Mouse (Mus musculus) midbrain, embryonic 13.5 days (tissue): ENCODE measurements around the gene Prkar2a. TPM values are rescaled to one million over a fixed set of nuclear protein-coding genes. Genes with fewer than 3 reads are reported as not detected.

ENCODE experiments used
- ATAC-seq: fragments of 200-750 bp; cut with Nextera tagmentation; 2 replicates; pipeline ENCODE4 v1.8.0; 2017; ENCODE audit warnings: mild to moderate bottlenecking, moderate TSS enrichment, moderate library complexity
- H3K27ac ChIP-seq: fragments of 300-500 bp; sonication (generic); 2 replicates; pipeline ENCODE4 v1.5.1; 2015; ENCODE audit warnings: inconsistent platforms, mild to moderate bottlenecking, moderate library complexity
- H3K27me3 ChIP-seq: fragments of 300-500 bp; sonication (generic); 2 replicates; pipeline ENCODE4 v1.6.1; 2015; ENCODE audit warnings: mild to moderate bottlenecking, inconsistent platforms
- H3K36me3 ChIP-seq: fragments of 300-500 bp; sonication (generic); 2 replicates; pipeline ENCODE4 v1.6.1; 2015; ENCODE audit warnings: mild to moderate bottlenecking, inconsistent platforms
- H3K4me1 ChIP-seq: fragments of 300-500 bp; sonication (generic); replicated peaks from 2 replicates; pipeline ENCODE4 v1.6.1; 2015; ENCODE audit warnings: inconsistent platforms
- H3K4me2 ChIP-seq: fragments of 300-500 bp; sonication (generic); replicated peaks from 2 replicates; pipeline ENCODE4 v1.6.1; 2015; ENCODE audit warnings: moderate library complexity, mild to moderate bottlenecking, inconsistent platforms
- H3K4me3 ChIP-seq: fragments of 300-500 bp; sonication (generic); replicated peaks from 2 replicates; pipeline ENCODE4 v1.5.1; 2015; ENCODE audit warnings: mild to moderate bottlenecking, inconsistent platforms
- H3K9ac ChIP-seq: fragments of 300-500 bp; sonication (generic); replicated peaks from 2 replicates; pipeline ENCODE4 v1.6.1; 2015; ENCODE audit warnings: mild to moderate bottlenecking, inconsistent platforms
- H3K9me3 ChIP-seq: fragments of 300-500 bp; sonication (generic); 2 replicates; pipeline ENCODE4 v1.6.1; 2016; ENCODE audit warnings: mild to moderate bottlenecking, inconsistent platforms
- WGBS: fragments of 180-500 bp; shearing (Covaris S2); methylation state at CpG from one replicate; pipeline ENCODE4 v1.1.7; 2015; 5-methylcytosine and 5-hydroxymethylcytosine counted together
- polyA plus RNA-seq: library from polyadenylated mRNA; unstranded; fragments of >200 nt; fragmentation: Nextera tagmentation; extraction: Ambion mirVana; gene quantifications from 2 replicates; pipeline ENCODE4 v1.2.1, GENCODE M21; 2015

Gene Prkar2a
- polyA plus RNA-seq, 1 experiment from 2014 or later, result 54.0 TPM

DNA sequence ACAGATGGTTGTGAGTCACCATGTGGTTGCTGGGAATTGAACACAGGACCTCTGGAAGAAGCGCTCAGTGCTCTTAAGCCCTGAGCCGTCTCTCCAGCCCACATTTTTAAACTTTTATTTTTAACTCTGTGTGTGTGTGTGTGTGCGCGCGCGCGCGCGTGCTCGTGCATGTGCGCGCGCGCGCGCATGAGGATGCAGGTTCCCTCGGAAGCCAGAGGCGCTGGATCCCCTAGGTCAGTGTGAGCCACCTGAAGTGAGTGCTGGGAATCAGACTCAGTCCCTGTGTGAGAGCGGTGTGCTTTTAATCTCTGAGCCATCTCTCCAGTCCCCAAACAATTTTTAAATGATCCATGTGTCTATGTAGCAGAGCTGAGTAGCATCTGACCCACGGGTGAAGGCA, 70.0 kb downstream of the Prkar2a start:
- H3K9ac ChIP-seq, result no peak overlapping the region
- no peak for ATAC-seq
- H3K4me1 ChIP-seq, result no peaks in the 10 kb centered on the region
- H3K4me3 ChIP-seq, result no peak overlapping the region
- H3K27ac ChIP-seq, result no peak overlapping the region
- H3K36me3 ChIP-seq, result no peaks in the 10 kb centered on the region
- WGBS, result 98% methylated on average over 20 of the region's 20 CpGs
- H3K9me3 ChIP-seq, result no peaks in the 10 kb centered on the region
- H3K27me3 ChIP-seq, result no peaks in the 10 kb centered on the region
- H3K4me2 ChIP-seq, result no peak overlapping the region

DNA sequence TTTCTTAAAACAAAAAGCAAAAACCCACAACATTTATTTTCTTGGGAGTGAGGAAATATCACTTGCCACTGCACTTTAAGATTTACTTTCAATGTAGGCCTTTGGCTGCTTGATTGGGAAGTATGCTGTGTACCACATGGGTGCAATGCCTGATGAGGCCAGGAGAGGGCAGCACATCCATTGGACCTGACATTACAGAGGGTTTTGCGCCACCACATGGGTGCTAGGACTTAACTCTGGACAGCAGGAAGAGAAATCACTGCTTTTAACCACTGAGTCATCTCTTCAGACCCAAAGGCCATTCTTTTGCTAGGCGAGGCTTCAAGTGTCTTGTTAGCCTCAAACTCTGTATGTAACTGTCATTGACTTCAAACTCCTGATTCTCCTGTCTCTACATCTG, 70.7 kb downstream of the Prkar2a start:
- Histone ChIP-seq H3K9me3 (no peaks in the 10 kb centered on the region), H3K4me2 (no peak overlapping the region), H3K9ac (no peak overlapping the region), H3K4me1 (no peaks in the 10 kb centered on the region), H3K27me3 (no peaks in the 10 kb centered on the region), H3K27ac (no peak overlapping the region), H3K36me3 (no peaks in the 10 kb centered on the region), H3K4me3 (no peak overlapping the region)
- ATAC-seq, result no peak
- 49% methylated on average over 2 of the region's 2 CpGs for WGBS

GRCm38 (mm10) chr9:108761561-108761960, 72.4 kb downstream of the Prkar2a start:
- no peak overlapping the region for H3K27ac ChIP-seq
- H3K4me3 ChIP-seq, result no peak overlapping the region
- ATAC-seq, result no peak
- H3K36me3 ChIP-seq, result no peaks in the 10 kb centered on the region
- H3K9me3 ChIP-seq, result no peaks in the 10 kb centered on the region
- no peak overlapping the region for H3K4me2 ChIP-seq
- H3K27me3 ChIP-seq, result no peaks in the 10 kb centered on the region
- H3K4me1 ChIP-seq, result no peaks in the 10 kb centered on the region
- H3K9ac ChIP-seq, result no peak overlapping the region

DNA sequence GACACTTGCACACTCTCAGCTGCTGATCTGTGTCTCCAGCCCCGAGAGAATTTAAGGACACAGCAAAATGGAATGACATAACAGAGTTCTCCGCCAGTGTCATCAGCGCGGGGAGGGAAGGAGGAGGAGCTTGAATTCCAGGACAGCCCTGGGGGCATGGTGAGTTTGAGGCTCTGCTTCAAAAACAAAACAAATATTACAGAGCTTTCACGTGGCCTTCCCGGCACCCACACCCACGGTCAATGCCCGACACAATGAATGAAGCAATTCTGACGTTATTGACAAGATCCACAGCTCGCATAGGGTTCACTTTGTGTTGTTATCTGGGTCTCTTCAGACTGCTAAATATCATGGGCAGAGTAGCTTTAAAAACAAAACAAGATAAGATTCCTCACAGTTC, 75.9 kb downstream of the Prkar2a start:
- H3K9ac ChIP-seq, result no peak overlapping the region
- no peak overlapping the region for H3K27ac ChIP-seq
- no peaks in the 10 kb centered on the region for H3K4me1 ChIP-seq
- H3K27me3 ChIP-seq, result no peaks in the 10 kb centered on the region
- no peak overlapping the region for H3K4me3 ChIP-seq
- H3K36me3 ChIP-seq, result no peaks in the 10 kb centered on the region
- H3K4me2 ChIP-seq, result no peak overlapping the region
- WGBS, result 78% methylated on average over 10 of the region's 10 CpGs
- ATAC-seq, result no peak
- H3K9me3 ChIP-seq, result no peaks in the 10 kb centered on the region

- Histone ChIP-seq H3K4me2 (no peak overlapping the region), H3K9me3 (no peaks in the 10 kb centered on the region), H3K27me3 (no peaks in the 10 kb centered on the region), H3K9ac (no peak overlapping the region), H3K27ac (no peak overlapping the region), H3K4me3 (no peak overlapping the region), H3K36me3 (no peaks in the 10 kb centered on the region), H3K4me1 (0 out of 2 replicates have a peak, but pooled peaks cover 2% of the 10 kb centered on the region)
- no peak for ATAC-seq
- WGBS, result 91% methylated on average over 4 of the region's 4 CpGs
Measured at GRCm38 (mm10) chr9:108776614-108777013, 87.5 kb downstream of the Prkar2a start.

DNA sequence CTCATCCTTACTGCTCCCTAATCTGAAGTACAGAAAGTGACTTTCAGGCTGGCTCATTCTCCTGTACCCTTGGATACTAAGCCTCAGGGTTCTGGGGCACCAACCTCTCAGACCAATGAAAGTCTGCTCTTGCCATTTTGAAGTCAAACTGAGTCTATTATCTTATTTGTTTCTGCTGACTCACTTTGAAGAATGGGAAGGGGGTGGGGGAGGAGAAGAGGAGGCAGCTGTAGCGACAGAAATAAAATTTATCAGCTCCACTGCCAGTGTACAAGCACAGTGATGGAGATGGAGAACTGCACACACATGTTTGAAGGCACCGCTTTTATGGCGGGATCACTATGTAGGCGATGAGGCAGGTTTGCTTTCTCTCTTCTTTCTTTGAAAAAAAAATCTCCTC, 88.2 kb downstream of the Prkar2a start:
- ATAC-seq, result no peak
- Histone ChIP-seq H3K27ac (no peak overlapping the region), H3K9me3 (no peaks in the 10 kb centered on the region), H3K9ac (no peak overlapping the region), H3K36me3 (no peaks in the 10 kb centered on the region), H3K4me1 (peaks cover 8% of the 10 kb centered on the region), H3K27me3 (no peaks in the 10 kb centered on the region), H3K4me2 (no peak overlapping the region), H3K4me3 (no peak overlapping the region)
- WGBS, result 88% methylated on average over 4 of the region's 4 CpGs

GRCm38 (mm10) chr9:108780959-108781358, 91.8 kb downstream of the Prkar2a start:
- no peak overlapping the region for H3K4me3 ChIP-seq
- no peak overlapping the region for H3K9ac ChIP-seq
- no peaks in the 10 kb centered on the region for H3K36me3 ChIP-seq
- no peak for ATAC-seq
- 64% methylated on average over 5 of the region's 5 CpGs for WGBS
- H3K4me2 ChIP-seq, result no peak overlapping the region
- peaks cover 28% of the 10 kb centered on the region for H3K4me1 ChIP-seq
- H3K27me3 ChIP-seq, result no peaks in the 10 kb centered on the region
- H3K27ac ChIP-seq, result no peak overlapping the region
- H3K9me3 ChIP-seq, result no peaks in the 10 kb centered on the region

- no peak for ATAC-seq
- Histone ChIP-seq H3K36me3 (no peaks in the 10 kb centered on the region; the same call in 1 of the 2 replicates), H3K27me3 (no peaks in the 10 kb centered on the region), H3K9ac (no peak overlapping the region), H3K27ac (no peak overlapping the region), H3K4me1 (peaks cover 37% of the 10 kb centered on the region), H3K9me3 (no peaks in the 10 kb centered on the region), H3K4me2 (no peak overlapping the region), H3K4me3 (no peak overlapping the region)
- 64% methylated on average over 4 of the region's 4 CpGs for WGBS
Measured at GRCm38 (mm10) chr9:108781891-108782290, 92.8 kb downstream of the Prkar2a start.

DNA sequence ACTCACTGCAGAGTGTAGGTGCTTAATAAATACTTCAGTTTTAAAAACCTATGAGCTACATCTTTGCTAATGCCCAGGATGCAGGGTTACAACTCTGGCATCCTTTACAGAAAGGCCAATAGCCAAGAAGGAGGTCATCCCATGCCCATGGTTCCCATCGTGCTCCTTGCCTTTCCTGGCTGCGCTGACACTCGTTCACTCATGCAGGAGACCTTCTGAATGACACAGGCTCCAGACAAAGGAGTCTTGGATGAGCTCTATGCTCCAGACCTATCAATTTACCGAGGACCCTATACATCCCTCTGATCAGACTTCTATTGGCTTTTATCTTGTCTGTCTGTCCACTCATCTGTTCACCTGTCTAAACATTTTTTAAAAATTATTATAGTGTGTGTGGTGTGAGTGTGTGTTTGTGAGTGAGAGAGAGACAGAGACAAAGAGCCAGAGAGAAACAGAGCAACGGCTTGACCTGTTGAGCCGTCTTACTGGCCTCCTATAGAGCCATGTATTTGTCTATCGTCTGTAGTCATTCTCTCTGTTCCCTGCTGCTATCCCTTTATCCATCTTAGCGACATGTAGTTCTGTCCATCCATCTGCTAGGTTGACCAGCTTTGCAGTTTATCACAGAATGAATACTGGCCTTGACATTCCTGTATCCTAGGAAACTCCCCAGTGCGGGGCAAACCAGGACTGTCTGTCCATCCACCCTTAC, 93.9 kb downstream of the Prkar2a start:
- Histone ChIP-seq H3K27ac (peak overlapping the region; percentile 98), H3K4me3 (peak overlapping the region; percentile 90), H3K9me3 (no peaks in the 10 kb centered on the region), H3K36me3 (no peaks in the 10 kb centered on the region; the same call in 1 of the 2 replicates), H3K27me3 (no peaks in the 10 kb centered on the region), H3K4me1 (peaks cover 48% of the 10 kb centered on the region), H3K4me2 (peak overlapping the region; percentile 91), H3K9ac (peak overlapping the region; percentile 98)
- 7% methylated on average over 9 of the region's 9 CpGs for WGBS
- peak; percentile 25 for ATAC-seq

GRCm38 (mm10) chr9:108783548-108784463, 94.7 kb downstream of the Prkar2a start, which contains the start of gene Ip6k2:
Gene Ip6k2 (plus strand): TSS chr9:108783796.
- H3K9ac ChIP-seq, result peak within 1 kb of the TSS; percentile 98
- peak within 1 kb of the TSS; percentile 90 for H3K4me3 ChIP-seq
- H3K27me3 ChIP-seq, result no peaks in the 10 kb centered on the region
- peaks cover 56% of the 10 kb centered on the region for H3K4me1 ChIP-seq
- under 1% methylated on average over 56 of the region's 56 CpGs for WGBS
- H3K4me2 ChIP-seq, result peak within 1 kb of the TSS; percentile 91
- no peaks in the 10 kb centered on the region; the same call in 1 of the 2 replicates for H3K36me3 ChIP-seq
- H3K27ac ChIP-seq, result peak within 1 kb of the TSS; percentile 98
- H3K9me3 ChIP-seq, result no peaks in the 10 kb centered on the region
- peak; percentile 99 for ATAC-seq

DNA sequence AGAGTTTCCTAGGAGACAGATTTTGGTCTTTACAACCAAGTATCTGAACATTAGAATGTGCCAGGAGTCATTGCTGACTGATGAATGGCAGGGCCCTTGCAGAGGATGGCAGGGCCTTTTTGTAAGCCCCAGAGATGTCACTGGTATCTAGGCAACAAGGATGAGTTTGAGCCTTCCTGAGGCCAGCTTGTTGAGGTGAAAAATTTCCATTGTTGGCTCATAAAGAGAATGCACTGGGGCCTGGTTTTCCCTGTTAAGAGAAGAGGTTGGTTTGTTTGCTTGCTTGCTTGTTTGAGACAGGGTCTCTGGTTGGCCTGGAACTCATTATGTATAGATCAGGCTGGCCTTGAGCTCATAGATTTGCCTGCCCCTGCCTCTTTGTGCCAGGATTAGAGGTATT, 96.3 kb downstream of the Prkar2a start:
- Histone ChIP-seq H3K9me3 (no peaks in the 10 kb centered on the region), H3K36me3 (no peaks in the 10 kb centered on the region; the same call in 1 of the 2 replicates), H3K4me2 (peak overlapping the region; percentile 91), H3K4me3 (peak overlapping the region; percentile 90), H3K27me3 (no peaks in the 10 kb centered on the region), H3K9ac (peak overlapping the region; percentile 98), H3K4me1 (peaks cover 71% of the 10 kb centered on the region), H3K27ac (peak overlapping the region; percentile 27)
- ATAC-seq, result no peak

DNA sequence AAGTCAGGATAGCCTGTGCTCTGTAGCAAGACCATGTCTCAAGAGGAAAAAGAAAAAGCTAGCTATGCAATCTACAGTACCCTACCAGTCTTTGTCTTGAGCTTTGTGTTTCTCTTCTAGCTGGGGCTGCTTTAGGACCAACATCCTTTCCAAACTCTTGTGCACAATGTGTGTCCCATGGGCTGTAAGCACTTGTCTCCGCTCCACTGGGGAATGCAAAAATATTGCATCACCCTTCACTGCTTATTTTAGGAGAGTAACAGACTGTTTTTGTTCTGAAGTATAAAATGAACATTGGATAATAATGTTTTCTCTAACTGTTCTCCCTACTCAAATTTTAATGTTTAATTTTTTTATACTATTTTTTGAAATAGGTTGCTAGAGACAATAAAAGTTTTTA, 97.4 kb downstream of the Prkar2a start:
- no peaks in the 10 kb centered on the region; the same call in 1 of the 2 replicates for H3K36me3 ChIP-seq
- H3K4me3 ChIP-seq, result peak overlapping the region; percentile 90
- no peaks in the 10 kb centered on the region for H3K9me3 ChIP-seq
- H3K27ac ChIP-seq, result no peak overlapping the region
- 82% methylated on average over 1 of the region's 1 CpGs for WGBS
- peaks cover 80% of the 10 kb centered on the region for H3K4me1 ChIP-seq
- peak overlapping the region; percentile 91 for H3K4me2 ChIP-seq
- ATAC-seq, result no peak
- no peaks in the 10 kb centered on the region for H3K27me3 ChIP-seq
- peak overlapping the region; percentile 98 for H3K9ac ChIP-seq
